Mouse (Mus musculus) CD4-positive, CD25-positive, alpha-beta regulatory T cell (primary cell): ENCODE data around the gene Shb. TPM values are rescaled to one million over a fixed set of nuclear protein-coding genes. Genes with fewer than 3 reads are reported as not detected.

Source experiments
- polyA plus RNA-seq: library from polyadenylated mRNA; unstranded; fragments of 100-300 nt; shearing (Covaris generic); gene quantifications from one replicate; pipeline ENCODE4 v1.2.1, GENCODE M21; 2017

The Shb gene
- 0.85 TPM for polyA plus RNA-seq

GRCm38 (mm10) chr4:45532375-45532774 is at the start of gene Shb:
Gene Shb (minus strand): TSS chr4:45532470.

GRCm38 (mm10) chr4:45408427-45409132 is 123.7 kb downstream of the Shb start, which contains the start of gene Slc25a51:
Gene Slc25a51 (minus strand): TSS chr4:45408766.

Other genes starting within 250 kb of the Shb start
- 20.4 TPM for gene Trmt10b, start 235.3 kb downstream of the Shb start, polyA plus RNA-seq
- gene Dcaf10, start 190.4 kb downstream of the Shb start, polyA plus RNA-seq: 23.2 TPM
- 115 TPM for gene Exosc3, start 189.7 kb downstream of the Shb start, polyA plus RNA-seq
- 27.5 TPM for gene Slc25a51, start 123.7 kb downstream of the Shb start, polyA plus RNA-seq